Mouse (Mus musculus): Measurements from ENCODE around the gene Hoxb3. TPM values are rescaled to one million over a fixed set of nuclear protein-coding genes. Genes with fewer than 3 reads are reported as not detected.

Gene Hoxb3
- polyA plus RNA-seq, 1 experiment from 2014 or later, result not detected

- Histone ChIP-seq H3K27me3 (peaks cover 96% of the 10 kb centered on the region), H3K27ac (replicated peaks) (no peak overlapping the region), H3K4me2 (replicated peaks) (no peak overlapping the region), H3K9ac (replicated peaks) (no peak overlapping the region), H3K4me1 (peaks cover 8% of the 10 kb centered on the region), H3K9me3 (no peaks in the 10 kb centered on the region), H3K4me3 (no peak overlapping the region), H3K36me3 (no peaks in the 10 kb centered on the region)
- WGBS, result 0% methylated on average over 4 of the region's 4 CpGs
- no peak for ATAC-seq (replicated peaks)
These were observed 19.4 kb downstream of the Hoxb3 start for GRCm38 (mm10) chr11:96342576-96342930.

- no peak for ATAC-seq (replicated peaks)
- 4% methylated on average over 2 of the region's 2 CpGs for WGBS
- H3K9me3 ChIP-seq, result no peaks in the 10 kb centered on the region
- no peak overlapping the region for H3K4me3 ChIP-seq
- H3K9ac ChIP-seq (replicated peaks), result no peak overlapping the region
- H3K36me3 ChIP-seq, result no peaks in the 10 kb centered on the region
- H3K4me2 ChIP-seq (replicated peaks), result no peak overlapping the region
- H3K27ac ChIP-seq (replicated peaks), result no peak overlapping the region
- H3K4me1 ChIP-seq, result peaks cover 8% of the 10 kb centered on the region
- H3K27me3 ChIP-seq, result peaks cover 95% of the 10 kb centered on the region
These were observed 20.1 kb downstream of the Hoxb3 start for GRCm38 (mm10) chr11:96343206-96343745.

GRCm38 (mm10) chr11:96344061-96344877 lies 21.1 kb downstream of the Hoxb3 start:
- Histone ChIP-seq H3K9me3 (no peaks in the 10 kb centered on the region), H3K4me2 (replicated peaks) (no peak overlapping the region), H3K27ac (replicated peaks) (no peak overlapping the region), H3K27me3 (peaks cover 94% of the 10 kb centered on the region), H3K4me1 (peaks cover 8% of the 10 kb centered on the region), H3K9ac (replicated peaks) (no peak overlapping the region), H3K4me3 (no peak overlapping the region), H3K36me3 (no peaks in the 10 kb centered on the region)
- WGBS, result under 1% methylated on average over 40 of the region's 40 CpGs
- no peak for ATAC-seq (replicated peaks)

GRCm38 (mm10) chr11:96344878-96345159 lies 21.7 kb downstream of the Hoxb3 start:
- 7% methylated on average over 6 of the region's 6 CpGs for WGBS
- H3K9ac ChIP-seq (replicated peaks), result no peak overlapping the region
- peaks cover 94% of the 10 kb centered on the region for H3K27me3 ChIP-seq
- peaks cover 8% of the 10 kb centered on the region for H3K4me1 ChIP-seq
- no peak for ATAC-seq (replicated peaks)
- no peak overlapping the region for H3K4me3 ChIP-seq
- H3K27ac ChIP-seq (replicated peaks), result no peak overlapping the region
- H3K4me2 ChIP-seq (replicated peaks), result no peak overlapping the region
- no peaks in the 10 kb centered on the region for H3K36me3 ChIP-seq
- H3K9me3 ChIP-seq, result no peaks in the 10 kb centered on the region

DNA sequence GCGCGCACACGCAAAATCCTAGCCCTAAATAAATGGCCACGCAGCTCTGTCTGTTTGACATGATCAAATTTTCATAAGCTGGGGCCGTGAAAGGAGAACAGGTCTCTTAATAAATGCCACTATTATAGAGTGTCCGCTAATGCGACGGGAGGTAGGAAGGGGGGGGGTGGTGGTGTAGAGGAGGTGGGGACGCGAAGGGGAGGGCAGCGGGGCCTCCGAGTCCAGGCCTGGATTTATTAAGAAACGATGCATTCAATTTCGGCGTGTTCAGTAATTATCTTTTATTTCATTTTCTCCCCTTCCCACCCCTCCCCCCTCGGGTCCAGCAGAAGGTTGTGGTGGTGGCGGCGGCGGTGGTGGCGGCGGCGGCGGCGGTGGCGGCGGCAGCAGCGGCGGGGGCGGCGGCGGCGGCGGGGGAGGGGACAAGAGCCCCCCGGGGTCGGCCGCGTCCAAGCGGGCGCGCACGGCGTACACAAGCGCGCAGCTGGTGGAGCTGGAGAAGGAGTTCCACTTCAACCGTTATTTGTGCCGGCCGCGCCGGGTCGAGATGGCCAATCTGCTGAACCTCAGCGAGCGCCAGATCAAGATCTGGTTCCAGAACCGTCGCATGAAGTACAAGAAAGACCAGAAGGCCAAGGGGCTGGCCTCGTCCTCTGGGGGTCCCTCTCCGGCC lies 22.2 kb downstream of the Hoxb3 start:
- H3K27me3 ChIP-seq, result peaks cover 93% of the 10 kb centered on the region
- WGBS, result under 1% methylated on average over 41 of the region's 56 CpGs
- peaks cover 8% of the 10 kb centered on the region for H3K4me1 ChIP-seq
- H3K36me3 ChIP-seq, result no peaks in the 10 kb centered on the region
- no peak overlapping the region for H3K9ac ChIP-seq (replicated peaks)
- no peak for ATAC-seq (replicated peaks)
- no peaks in the 10 kb centered on the region for H3K9me3 ChIP-seq
- 0 out of 2 replicates have a peak overlapping the region, but pooled peaks have one; percentile 0 for H3K4me3 ChIP-seq
- no peak overlapping the region for H3K4me2 ChIP-seq (replicated peaks)
- no peak overlapping the region for H3K27ac ChIP-seq (replicated peaks)

GRCm38 (mm10) chr11:96345893-96346806 lies 23.0 kb downstream of the Hoxb3 start:
- Histone ChIP-seq H3K27me3 (peaks cover 94% of the 10 kb centered on the region), H3K4me1 (peaks cover 8% of the 10 kb centered on the region), H3K9ac (replicated peaks) (no peak overlapping the region), H3K4me2 (replicated peaks) (no peak overlapping the region), H3K27ac (replicated peaks) (no peak overlapping the region), H3K36me3 (no peaks in the 10 kb centered on the region), H3K9me3 (no peaks in the 10 kb centered on the region), H3K4me3 (no peak overlapping the region)
- no peak for ATAC-seq (replicated peaks)
- WGBS, result under 1% methylated on average over 45 of the region's 45 CpGs

- 5% methylated on average over 5 of the region's 5 CpGs for WGBS
- H3K9me3 ChIP-seq, result no peaks in the 10 kb centered on the region
- no peak overlapping the region for H3K4me3 ChIP-seq
- H3K4me1 ChIP-seq, result peaks cover 8% of the 10 kb centered on the region
- H3K4me2 ChIP-seq (replicated peaks), result no peak overlapping the region
- no peak for ATAC-seq (replicated peaks)
- H3K9ac ChIP-seq (replicated peaks), result no peak overlapping the region
- H3K27me3 ChIP-seq, result peaks cover 95% of the 10 kb centered on the region
- no peak overlapping the region for H3K27ac ChIP-seq (replicated peaks)
- no peaks in the 10 kb centered on the region for H3K36me3 ChIP-seq
These were observed 23.9 kb downstream of the Hoxb3 start for GRCm38 (mm10) chr11:96346916-96347520.

- ATAC-seq (replicated peaks), result no peak
- Histone ChIP-seq H3K27me3 (peaks cover 95% of the 10 kb centered on the region), H3K4me3 (no peak overlapping the region), H3K4me2 (replicated peaks) (no peak overlapping the region), H3K9me3 (no peaks in the 10 kb centered on the region), H3K27ac (replicated peaks) (no peak overlapping the region), H3K4me1 (peaks cover 8% of the 10 kb centered on the region), H3K36me3 (no peaks in the 10 kb centered on the region), H3K9ac (replicated peaks) (no peak overlapping the region)
- WGBS, result 5% methylated on average over 4 of the region's 4 CpGs
These were observed 24.6 kb downstream of the Hoxb3 start for GRCm38 (mm10) chr11:96347717-96348116.

GRCm38 (mm10) chr11:96348141-96348928 lies 25.2 kb downstream of the Hoxb3 start:
- Histone ChIP-seq H3K9me3 (no peaks in the 10 kb centered on the region), H3K4me1 (peaks cover 13% of the 10 kb centered on the region), H3K27me3 (peaks cover 95% of the 10 kb centered on the region), H3K4me3 (no peak overlapping the region), H3K4me2 (replicated peaks) (no peak overlapping the region), H3K36me3 (no peaks in the 10 kb centered on the region), H3K27ac (replicated peaks) (no peak overlapping the region), H3K9ac (replicated peaks) (no peak overlapping the region)
- 1% methylated on average over 21 of the region's 21 CpGs for WGBS
- no peak for ATAC-seq (replicated peaks)

- H3K9ac ChIP-seq (replicated peaks), result no peak overlapping the region
- no peak overlapping the region for H3K4me3 ChIP-seq
- ATAC-seq (replicated peaks), result no peak
These were observed 25.9 kb downstream of the Hoxb3 start for GRCm38 (mm10) chr11:96348988-96349387.

More at GRCm38 (mm10) chr11:96348988-96349387, 25.9 kb downstream of the Hoxb3 start:
- 10% methylated on average over 3 of the region's 3 CpGs for WGBS
- Histone ChIP-seq H3K4me1 (peaks cover 13% of the 10 kb centered on the region), H3K36me3 (no peaks in the 10 kb centered on the region), H3K9me3 (no peaks in the 10 kb centered on the region), H3K27ac (replicated peaks) (no peak overlapping the region), H3K4me2 (replicated peaks) (no peak overlapping the region), H3K27me3 (peaks cover 92% of the 10 kb centered on the region)
